Comparison of ENCODE assay signal across 16 mouse cellular contexts in genomic region chr13:113257190-113257589, GRCm38 (mm10). TPM values are rescaled to one million over a fixed set of nuclear protein-coding genes. Genes with fewer than 3 reads are reported as not detected.
DNase-seq lines count a peak whose midpoint lies in the region; TF ChIP-seq lines count a peak whose summit lies in the region.
"Had no signal": no experiment of that assay in that cellular context is flagged by ENCODE, and none has a peak within 500 bp of the region (broad histone marks: within the 10 kb centered on the region; RNA-seq: fewer than 3 reads in every experiment).

No protein-coding gene starts in this region.

- WGBS in olfactory bulb, adult 2 months: 51% methylated on average over 5 of the region's 5 CpGs

- TF ChIP-seq RAD21 in CH12.LX (IDR thresholded peaks at IDR 0.05; ENCODE audit: low read depth, low read length): peak; percentile 43

- H3K27ac ChIP-seq in layer of hippocampus, adult 2 months: no peak overlapping the region
- H3K27ac ChIP-seq in CH12.LX (ENCODE audit: insufficient read depth, low read depth): no peak overlapping the region
- H3K27ac ChIP-seq in olfactory bulb, adult 2 months (ENCODE audit: insufficient read depth, low read depth, low read length): peak overlapping the region; percentile 58; the same call in 1 of the 2 replicates
- H3K27ac ChIP-seq: embryonic facial prominence, embryonic 10.5 days; forebrain, embryonic 12.5 days; hindbrain, embryonic 13.5 days; stomach, embryonic 15.5 days had no signal

- peak; percentile 62 for TF ChIP-seq CTCF in layer of hippocampus, adult 2 months (conservative IDR thresholded peaks at IDR 0.05)
- peak; percentile 42 to 63; a peak in 3 of 4 replicates for TF ChIP-seq CTCF in CH12.LX (conservative IDR thresholded peaks at IDR 0.05 in 1 of 2, IDR thresholded peaks at IDR 0.05 in 1 of 2; ENCODE audit: low read depth in 2 of 2, low read length in 2 of 2)
- TF ChIP-seq CTCF in olfactory bulb, adult 2 months (IDR thresholded peaks at IDR 0.05; ENCODE audit: insufficient read depth, low read depth, low read length): peak; percentile 36; the same call in 1 of the 2 replicates

- H3K9me3 ChIP-seq in CH12.LX (replicated peaks; ENCODE audit: low read length): no peaks in the 10 kb centered on the region
- H3K9me3 ChIP-seq: embryonic facial prominence, embryonic 10.5 days; forebrain, embryonic 12.5 days; hindbrain, embryonic 13.5 days; stomach, embryonic 15.5 days had no signal

- peak; percentile 29 for DNase-seq in adrenal gland, postnatal 14 days
- no peak for DNase-seq in adrenal gland, adult 18-20 months (ENCODE audit: low spot score in 2 of 2)
- no peak for DNase-seq in layer of hippocampus, adult 2 months (ENCODE audit: low spot score in 2 of 2)
- no peak for DNase-seq in layer of hippocampus, postnatal 25 days (ENCODE audit: extremely low spot score in 1 of 2, low spot score in 1 of 2)
- DNase-seq in CH12.LX (ENCODE audit: extremely low read depth): no peak
- no peak for DNase-seq in layer of hippocampus, postnatal 10 days (ENCODE audit: low spot score in 2 of 2)
- DNase-seq in neural tube, embryonic 10.5 days (ENCODE audit: extremely low spot score, low spot score): no peak
- DNase-seq: cerebellum, adult 11 months; heart, adult 11 months; left cerebral cortex, postnatal 4 days; lung, postnatal 14 days had no signal

- H3K4me1 ChIP-seq in CH12.LX (ENCODE audit: control insufficient read depth in 1 of 2, insufficient read depth in 2 of 2): no peaks in the 10 kb centered on the region
- H3K4me1 ChIP-seq in olfactory bulb, adult 2 months (ENCODE audit: control insufficient read depth, insufficient read depth, low read length): peaks cover 10% of the 10 kb centered on the region
- H3K4me1 ChIP-seq: embryonic facial prominence, embryonic 10.5 days; forebrain, embryonic 12.5 days; hindbrain, embryonic 13.5 days; stomach, embryonic 15.5 days had no signal

- no peak overlapping the region for H3K4me2 ChIP-seq in CH12.LX (ENCODE audit: insufficient read depth, low read depth, poor library complexity, severe bottlenecking)
- H3K4me2 ChIP-seq: forebrain, embryonic 12.5 days; hindbrain, embryonic 13.5 days; stomach, embryonic 15.5 days had no signal

- TF ChIP-seq POLR2A in CH12.LX (IDR thresholded peaks at IDR 0.05; ENCODE audit: low read depth, low read length): no peak
- no peak for TF ChIP-seq POLR2A in olfactory bulb, adult 2 months (IDR thresholded peaks at IDR 0.05; ENCODE audit: insufficient read depth, low read depth, low read length)

- no peak for TF ChIP-seq EP300 in CH12.LX (IDR thresholded peaks at IDR 0.05; ENCODE audit: low read length)

- no peaks in the 10 kb centered on the region for H3K36me3 ChIP-seq in CH12.LX (replicated peaks in 1 of 2; ENCODE audit: control insufficient read depth in 1 of 2, insufficient read depth in 1 of 2, low read length in 1 of 2)
- H3K36me3 ChIP-seq: embryonic facial prominence, embryonic 10.5 days; forebrain, embryonic 12.5 days; hindbrain, embryonic 13.5 days; stomach, embryonic 15.5 days had no signal

- H3K9ac ChIP-seq in CH12.LX (ENCODE audit: insufficient read depth, low read depth): no peak overlapping the region
- H3K9ac ChIP-seq: forebrain, embryonic 12.5 days; hindbrain, embryonic 13.5 days; stomach, embryonic 15.5 days had no signal

- dilution Hi-C loops in CH12.LX (cut with MboI; ENCODE audit: extremely low pct_ligation_motif_present, extremely low pct_unique_long_range_greater_than_20kb, low sequenced_read_pairs): no loop called here

- H3K4me3 ChIP-seq in layer of hippocampus, adult 2 months: no peak overlapping the region
- no peak overlapping the region for H3K4me3 ChIP-seq in CH12.LX (replicated peaks in 1 of 3; ENCODE audit: low read depth in 2 of 3, low read length in 2 of 3, poor library complexity in 1 of 3)
- no peak overlapping the region for H3K4me3 ChIP-seq in olfactory bulb, adult 2 months (ENCODE audit: insufficient read depth, low read depth, low read length)
- H3K4me3 ChIP-seq: embryonic facial prominence, embryonic 10.5 days; forebrain, embryonic 12.5 days; hindbrain, embryonic 13.5 days; stomach, embryonic 15.5 days had no signal

- in situ Hi-C loops in CH12.LX (cut with MboI; ENCODE audit: low pct_ligation_motif_present, low pct_unique_long_range_greater_than_20kb, low sequenced_read_pairs): no loop called here

- no peaks in the 10 kb centered on the region for H3K79me2 ChIP-seq in CH12.LX (replicated peaks; ENCODE audit: control insufficient read depth, extremely low read depth, insufficient read depth, poor library complexity, severe bottlenecking)

- H3K27me3 ChIP-seq in CH12.LX (replicated peaks): no peaks in the 10 kb centered on the region
- H3K27me3 ChIP-seq: forebrain, embryonic 12.5 days; hindbrain, embryonic 13.5 days; stomach, embryonic 15.5 days had no signal

TF ChIP-seq in CH12.LX, 34 proteins besides CTCF, POLR2A, EP300 and RAD21:
- TF ChIP-seq GABPA (IDR thresholded peaks at IDR 0.05; ENCODE audit: insufficient replicate concordance, low read depth, low read length): no peak
- TF ChIP-seq PAX5 (IDR thresholded peaks at IDR 0.05; ENCODE audit: low read length): no peak
- TF ChIP-seq CHD1 (IDR thresholded peaks at IDR 0.05; ENCODE audit: low read depth, low read length): no peak
- peak; percentile 48 for TF ChIP-seq SMC3 (IDR thresholded peaks at IDR 0.05; ENCODE audit: low read depth, low read length)

RNA-seq across cellular contexts. Expression of gene Gzmk, which starts 31.5 kb away (rescaled TPM):
- total RNA-seq in adrenal gland, postnatal 14 days (2021): not detected in 2 replicates
- under 1 TPM in 1 of 2 experiments, not detected in 1; 0.58 TPM for total RNA-seq in adrenal gland, adult 18-20 months (2021)
- total RNA-seq in layer of hippocampus, adult 2 months (2021): under 1 TPM in 1 of 2 experiments, not detected in 1; 0.28 TPM
- total RNA-seq in layer of hippocampus, postnatal 25 days (2021): under 1 TPM in 1 of 2 experiments, not detected in 1; 0.27 TPM
- total RNA-seq in CH12.LX (2012; rRNA removed) (not detected in 2 replicates), CH12.LX (2014; rRNA removed) (not detected in 2 replicates)
- polyA plus RNA-seq in CH12.LX (2012; ENCODE audit: insufficient read length, low read depth): not detected in 2 replicates
- not detected in 2 replicates for polyA plus RNA-seq in olfactory bulb, adult 2 months (2012; ENCODE audit: insufficient read depth, insufficient read length, low replicate concordance, missing spikeins)
- under 1 TPM in 1 of 2 experiments, not detected in 1; 0.25 TPM for total RNA-seq in layer of hippocampus, postnatal 10 days (2021)
- total RNA-seq: left cerebral cortex, postnatal 4 days had no signal
- polyA plus RNA-seq: embryonic facial prominence, embryonic 10.5 days; forebrain, embryonic 12.5 days; hindbrain, embryonic 13.5 days; stomach, embryonic 15.5 days had no signal

RNA-seq across cellular contexts. Expression of gene BC067074, which starts 35.8 kb away (rescaled TPM):
- 1.4 and 1.6 TPM in 2 replicates for total RNA-seq in adrenal gland, postnatal 14 days (2021)
- total RNA-seq in adrenal gland, adult 18-20 months (2021): 1 to 10 TPM in 1 of 2 experiments, under 1 TPM in 1; 0.76 to 1.2 TPM
- 1 to 10 TPM in 1 of 2 experiments, under 1 TPM in 1; 0.86 to 1.6 TPM for total RNA-seq in layer of hippocampus, adult 2 months (2021)
- 1 to 10 TPM in 1 of 2 experiments, under 1 TPM in 1; 0.91 to 1.0 TPM for total RNA-seq in layer of hippocampus, postnatal 25 days (2021)
- total RNA-seq in CH12.LX (2012; rRNA removed) (not detected in 2 replicates), CH12.LX (2014; rRNA removed) (not detected in 2 replicates)
- 0.65 and 0.93 TPM in 2 replicates for polyA plus RNA-seq in CH12.LX (2012; ENCODE audit: insufficient read length, low read depth)
- polyA plus RNA-seq in olfactory bulb, adult 2 months (2012; ENCODE audit: insufficient read depth, insufficient read length, low replicate concordance, missing spikeins): not detected in 2 replicates
- 1 to 10 TPM; 1.8 to 2.3 TPM for total RNA-seq in layer of hippocampus, postnatal 10 days (2021)

RNA-seq across cellular contexts. Expression of gene Esm1, which starts 47.7 kb away (rescaled TPM):
- total RNA-seq in adrenal gland, postnatal 14 days (2021): 4.4 and 7.3 TPM in 2 replicates
- 10 to 100 TPM in 1 of 2 experiments, 1 to 10 TPM in 1; 6.1 to 16.7 TPM for total RNA-seq in adrenal gland, adult 18-20 months (2021)
- total RNA-seq in layer of hippocampus, adult 2 months (2021): not detected
- total RNA-seq in layer of hippocampus, postnatal 25 days (2021): under 1 TPM in 1 of 2 experiments, not detected in 1; 0.17 TPM
- total RNA-seq in CH12.LX (2012; rRNA removed) (0.13 TPM in 1 of 2 replicates, not detected in the other), CH12.LX (2014; rRNA removed) (not detected in 2 replicates)
- not detected in 2 replicates for polyA plus RNA-seq in CH12.LX (2012; ENCODE audit: insufficient read length, low read depth)
- polyA plus RNA-seq in olfactory bulb, adult 2 months (2012; ENCODE audit: insufficient read depth, insufficient read length, low replicate concordance, missing spikeins): not detected in 2 replicates
- 1 to 10 TPM in 1 of 2 experiments, under 1 TPM in 1; 0.56 to 1.2 TPM for total RNA-seq in layer of hippocampus, postnatal 10 days (2021)
